Mouse (Mus musculus): ENCODE data around the gene Mff. TPM values are rescaled to one million over a fixed set of nuclear protein-coding genes. Genes with fewer than 3 reads are reported as not detected.

Mff gene
- total RNA-seq, 2 experiments from 2014 or later = 128 to 136 TPM

DNA sequence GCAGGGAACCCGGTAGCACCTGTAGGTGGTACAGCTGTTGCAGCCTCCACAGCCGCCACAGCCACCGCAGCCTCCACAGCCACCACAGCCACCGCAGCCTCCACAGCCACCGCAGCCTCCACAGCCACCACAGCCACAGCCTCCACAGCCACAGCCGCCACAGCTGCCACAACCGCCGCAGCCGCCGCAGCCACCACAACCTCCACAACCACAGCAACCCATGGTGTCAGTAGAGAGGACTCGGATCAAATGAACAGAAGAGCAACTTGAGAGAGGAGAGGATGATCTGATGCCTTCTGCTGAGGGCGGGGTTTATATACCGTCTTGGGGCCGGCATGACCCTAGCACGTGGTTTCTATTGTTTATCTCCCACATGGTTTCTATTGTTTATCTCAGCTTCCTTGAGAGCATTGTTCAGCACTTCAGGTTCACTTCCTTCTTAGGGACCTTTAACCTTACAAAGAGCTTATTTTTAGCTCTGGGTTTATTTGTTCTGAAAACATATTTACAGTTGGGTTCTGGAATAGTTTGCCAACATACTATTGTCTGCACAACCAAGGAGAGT lies 46.4 kb downstream of the Mff start, which contains the start of gene Gm47791:
Gene Gm47791 (minus strand): TSS at position 222 of the 565 bp plus-strand sequence.
- DNase-seq = no peak

DNA sequence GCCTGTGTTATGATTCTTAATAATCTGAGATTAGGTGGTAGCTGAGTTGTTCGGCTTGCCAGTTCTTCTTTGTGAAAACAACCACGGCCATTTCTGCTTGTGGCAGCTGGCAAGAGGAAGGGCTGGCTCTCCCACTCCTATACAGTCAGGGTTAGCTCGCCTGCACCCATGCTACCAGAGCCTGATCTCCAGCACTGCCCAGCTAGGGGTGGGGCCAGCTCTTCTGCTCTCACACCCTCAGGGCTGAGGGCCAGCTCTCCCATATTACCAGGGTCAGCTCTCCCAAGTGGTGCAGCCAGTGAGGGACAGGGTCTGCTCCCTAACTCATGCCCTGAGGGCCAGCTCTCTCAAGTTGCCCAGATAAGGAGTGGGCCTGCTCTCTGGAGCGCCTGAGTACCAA lies 47.7 kb downstream of the Mff start:
- DNase-seq = no peak

DNA sequence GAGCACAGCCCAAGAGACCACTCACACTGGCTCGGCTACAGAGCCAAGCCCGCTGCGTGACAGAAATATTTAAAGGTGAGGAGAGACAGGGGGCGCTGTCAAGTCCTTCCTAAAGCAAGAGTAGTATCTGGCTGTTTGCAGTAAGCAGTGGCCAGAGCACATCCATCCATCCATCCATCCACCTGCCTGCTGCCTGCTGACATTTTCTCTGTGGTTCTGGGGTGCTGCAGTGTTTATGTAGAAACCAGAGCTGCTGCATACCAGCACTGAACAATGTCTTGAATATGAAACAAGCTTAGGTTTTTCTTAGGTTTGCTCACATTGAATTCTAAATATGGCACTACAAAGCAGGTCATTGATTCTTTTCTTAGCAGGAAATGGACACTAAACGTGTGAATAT lies 48.5 kb downstream of the Mff start:
- DNase-seq = no peak

DNA sequence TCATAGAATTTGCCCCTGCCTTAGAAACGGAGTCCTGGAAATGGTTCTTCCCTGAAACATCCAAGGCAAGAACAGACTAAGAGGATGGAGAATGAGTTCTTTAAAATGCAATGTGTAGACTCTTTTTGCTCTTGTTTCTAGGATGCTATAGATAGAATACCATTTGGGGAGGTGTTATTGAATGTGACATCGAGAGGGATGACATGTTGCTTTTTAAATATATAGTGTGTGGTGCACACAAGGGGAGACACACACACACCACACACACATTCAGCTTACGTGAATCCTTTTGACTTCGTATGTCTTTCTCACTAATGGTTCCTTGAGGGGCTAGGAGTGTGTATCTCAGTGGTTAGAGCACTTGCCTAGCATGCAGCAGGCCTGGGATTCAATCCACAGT lies 50.6 kb downstream of the Mff start:
- DNase-seq = no peak

DNA sequence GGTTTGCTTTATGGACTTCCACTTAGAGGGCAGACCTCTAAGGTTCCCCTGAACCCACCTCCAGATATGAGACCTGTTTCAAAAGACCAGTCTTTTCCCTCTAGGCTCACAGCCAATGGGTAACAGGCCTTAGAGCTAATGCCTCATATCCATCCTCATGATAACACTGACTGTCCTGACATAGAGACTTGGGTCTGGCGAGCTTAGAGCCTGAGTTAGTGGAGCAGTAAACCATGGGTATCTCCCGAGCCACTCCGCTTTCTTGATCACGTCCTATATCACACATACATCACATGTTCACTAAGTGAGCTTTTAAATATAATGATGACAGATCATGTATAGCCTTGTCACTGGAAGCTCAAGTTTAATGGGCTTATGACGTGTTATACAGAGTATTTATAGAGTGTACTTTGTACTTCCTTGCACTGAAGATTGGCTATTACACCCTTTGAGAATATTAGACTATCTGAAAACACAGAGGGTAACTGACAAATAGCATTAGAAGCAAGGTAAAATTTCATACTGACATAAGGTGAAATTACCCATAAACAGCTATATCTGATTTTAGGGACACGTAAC lies 54.8 kb downstream of the Mff start:
- no peak for DNase-seq

DNA sequence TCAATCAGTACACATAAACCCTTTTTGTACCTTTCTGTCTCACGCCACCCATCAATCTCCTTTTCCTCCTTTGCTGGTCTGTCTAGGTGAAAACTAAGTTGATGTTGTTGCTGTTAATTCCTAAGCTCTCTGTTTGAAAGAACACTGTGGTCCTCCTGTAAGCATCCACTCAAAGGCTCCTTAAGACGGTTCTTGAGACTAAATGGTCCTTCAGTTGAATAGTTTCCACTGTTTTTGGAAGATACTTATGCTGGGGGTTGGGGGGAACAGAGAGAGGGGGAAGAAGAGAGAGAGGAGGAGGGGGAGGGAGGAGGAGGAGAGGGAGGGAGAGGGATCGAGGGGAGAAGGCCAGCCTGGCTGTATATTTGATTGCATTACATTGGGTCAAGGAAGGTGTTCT lies 58.9 kb downstream of the Mff start:
- DNase-seq = no peak

DNA sequence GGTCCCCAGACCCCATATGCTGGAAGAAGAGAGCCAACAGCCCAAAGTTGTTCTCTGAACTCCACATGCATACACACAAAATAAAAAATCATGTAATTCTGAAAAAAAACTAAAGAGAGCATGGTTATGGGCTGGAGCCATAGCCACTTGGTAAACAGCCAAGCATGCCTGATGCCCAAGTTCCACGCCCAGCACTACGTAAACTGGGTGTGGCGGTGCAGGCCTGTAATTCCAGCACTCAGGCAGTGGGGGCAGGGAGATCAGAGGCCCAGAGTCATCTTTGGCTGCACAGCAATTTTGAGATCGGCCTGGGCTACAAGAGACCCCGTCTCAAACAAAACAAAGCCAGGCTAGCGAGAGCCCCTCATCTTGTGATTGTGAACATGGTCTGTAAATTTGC lies 60.9 kb downstream of the Mff start:
- DNase-seq = no peak

DNA sequence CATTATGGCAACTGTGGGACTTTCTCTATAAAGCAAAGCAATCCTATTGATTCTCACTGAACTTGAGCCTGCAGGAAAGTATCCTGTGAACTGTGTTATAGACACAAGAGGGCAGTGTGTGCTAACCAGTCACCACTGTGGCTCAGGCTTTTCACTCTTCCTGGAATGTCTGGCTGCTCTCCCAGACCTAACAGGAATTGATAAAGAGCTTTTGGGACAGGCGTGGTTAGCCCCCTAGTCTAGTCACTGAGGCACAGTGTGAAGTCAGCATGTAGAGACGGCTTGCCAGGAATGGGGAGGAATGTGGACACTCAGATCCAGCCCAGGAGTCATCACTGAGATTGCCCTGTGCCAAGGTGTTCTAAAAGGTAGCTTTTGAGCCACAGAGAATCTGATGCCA lies 62.7 kb downstream of the Mff start:
- peak; percentile 25 for DNase-seq

DNA sequence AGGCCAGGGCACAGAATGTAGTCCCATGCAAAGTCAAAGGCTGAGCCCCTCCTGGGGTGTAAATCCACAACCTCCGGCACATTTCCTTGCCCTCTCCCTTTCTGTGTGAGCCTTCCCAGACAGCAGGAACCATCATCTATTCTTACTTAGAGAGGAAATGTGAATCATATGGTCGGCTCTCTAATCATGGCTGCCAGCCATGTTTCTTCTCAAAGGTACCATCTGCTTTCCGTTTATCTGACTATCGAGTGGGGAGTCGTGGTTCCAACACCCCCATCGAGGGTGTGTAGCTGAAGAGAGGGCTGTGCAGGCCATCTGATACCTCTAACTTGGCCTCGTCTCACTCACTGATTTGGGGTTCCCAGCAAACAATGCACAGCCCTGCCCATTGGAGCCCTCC lies 63.4 kb downstream of the Mff start:
- DNase-seq = no peak

DNA sequence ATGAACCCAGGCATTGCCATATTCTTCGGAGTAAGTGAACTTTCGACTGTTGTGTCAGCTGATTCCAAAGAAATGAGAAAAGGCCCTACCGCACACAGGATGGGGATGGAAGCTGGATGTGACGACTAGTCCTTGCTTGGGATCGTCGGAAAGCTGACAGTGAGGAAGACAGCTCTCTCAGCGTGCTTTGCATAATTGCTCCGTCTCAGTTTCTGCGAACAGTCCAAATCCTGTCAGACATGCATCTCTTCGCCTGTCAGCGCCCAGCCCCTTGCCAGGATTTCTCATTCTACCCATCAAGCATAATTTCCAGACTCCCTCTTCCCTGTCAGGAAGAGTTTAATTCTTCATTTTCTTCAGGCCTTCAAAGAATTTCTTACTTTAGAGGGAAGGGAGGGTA lies 66.4 kb downstream of the Mff start:
- no peak for DNase-seq

DNA sequence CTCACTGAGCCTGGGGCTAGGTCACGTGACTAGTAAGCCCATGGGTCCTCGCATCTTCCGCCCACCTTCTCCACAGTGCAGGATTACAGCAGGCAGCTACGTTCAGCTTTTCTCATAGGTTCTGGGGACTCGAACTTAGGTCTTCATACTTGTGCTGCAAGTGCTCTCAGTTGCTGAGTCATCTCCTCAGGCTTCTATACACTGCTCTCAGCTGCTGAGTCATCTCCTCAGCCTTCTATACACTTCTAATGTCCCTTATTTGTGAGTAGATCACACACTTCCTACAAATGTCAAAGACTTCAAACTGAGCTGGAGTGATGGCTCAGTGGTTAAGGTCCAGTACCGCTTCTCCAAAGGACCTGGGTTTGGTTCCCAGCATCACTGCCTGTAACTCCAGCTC lies 67.5 kb downstream of the Mff start:
- no peak for DNase-seq

DNA sequence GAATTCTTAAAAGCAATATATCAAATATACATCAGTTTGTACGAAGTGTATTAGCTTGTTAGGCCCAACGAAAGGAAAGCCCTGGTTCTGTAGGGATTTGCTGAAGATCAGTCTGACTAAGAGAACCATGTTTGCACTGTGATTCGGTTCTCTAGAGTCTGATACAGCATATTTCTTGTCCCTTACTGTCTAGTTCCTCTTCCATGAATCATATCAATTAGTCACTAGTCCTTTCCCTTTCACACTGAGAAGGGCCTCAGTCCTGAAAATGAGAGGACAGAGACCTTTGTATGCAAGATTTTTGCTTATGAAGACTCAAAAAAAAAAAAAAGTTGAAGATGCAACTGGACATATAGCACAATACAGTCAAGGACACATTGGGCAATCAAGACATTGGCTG lies 68.4 kb downstream of the Mff start:
- no peak for DNase-seq

DNA sequence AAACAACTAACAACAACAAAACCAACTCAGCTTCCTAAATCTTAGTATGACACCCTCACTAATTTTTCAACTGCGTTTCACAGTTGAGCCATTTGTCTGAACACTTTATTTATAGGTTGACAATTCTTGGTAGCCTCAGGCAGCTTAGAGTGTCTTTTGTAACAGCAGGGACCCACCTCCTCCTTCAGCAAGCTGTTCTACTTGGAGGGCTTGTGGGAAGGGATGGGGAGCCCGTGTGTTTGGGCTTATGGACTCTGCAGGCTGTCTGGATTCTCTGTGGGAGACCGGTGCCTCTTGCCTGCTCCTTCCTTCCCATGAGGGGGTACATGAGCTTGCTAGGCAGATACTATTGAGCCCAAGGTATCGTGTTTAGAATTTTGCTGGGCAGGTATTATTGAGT lies 69.3 kb downstream of the Mff start:
- no peak for DNase-seq

DNA sequence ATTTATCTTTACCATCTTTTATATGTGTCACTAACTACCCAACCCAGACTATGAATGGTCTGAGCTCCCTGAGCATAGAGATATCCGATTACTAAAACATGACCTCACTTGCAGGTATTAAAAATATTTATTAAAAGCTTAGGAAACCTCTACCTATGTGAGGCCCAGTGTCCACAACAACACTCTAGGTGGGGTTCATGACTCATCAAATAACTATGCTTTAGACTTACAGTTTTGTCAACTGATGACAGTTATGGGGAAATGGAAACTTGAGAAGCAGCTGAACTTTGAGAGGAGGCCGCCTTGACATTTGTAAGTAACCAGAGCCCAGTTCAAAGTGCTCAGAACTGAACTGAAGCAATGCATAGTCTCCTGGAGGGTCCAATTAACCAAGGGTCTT lies 70.5 kb downstream of the Mff start:
- DNase-seq = no peak

DNA sequence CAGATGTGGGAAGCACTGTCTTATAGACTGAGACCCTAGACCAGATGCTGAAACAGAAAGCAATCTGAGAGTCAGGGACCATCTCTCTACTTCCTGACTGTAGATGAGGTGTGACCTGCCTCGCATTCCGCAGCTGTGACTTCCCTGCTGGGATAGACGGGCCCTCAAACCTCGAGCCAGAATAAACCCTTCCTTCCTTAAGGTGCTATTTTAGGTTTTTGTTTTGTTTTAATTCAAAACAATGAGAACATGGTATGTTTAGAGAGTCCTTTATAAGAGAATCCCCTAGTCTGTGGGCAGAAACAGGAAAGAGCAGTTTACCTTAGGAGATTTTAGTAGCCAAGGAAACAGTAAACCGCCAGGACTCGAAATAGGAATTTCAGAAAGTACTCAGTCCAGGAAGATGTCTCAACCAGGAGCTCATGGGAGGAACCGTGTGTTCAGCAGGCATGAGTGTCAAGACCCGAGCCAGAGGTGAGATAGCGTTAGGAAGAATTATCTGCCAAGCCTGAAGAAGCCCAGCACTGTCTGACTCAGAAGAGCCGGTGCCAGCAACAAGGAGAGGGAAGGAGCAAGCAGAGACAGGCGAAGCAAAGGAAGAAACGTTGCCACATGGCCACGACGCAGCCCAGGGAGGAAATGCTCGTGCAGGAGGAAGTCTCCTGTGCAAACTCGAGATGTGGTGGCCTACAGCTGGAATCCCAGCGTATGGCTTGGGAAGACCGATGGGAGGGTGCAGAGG lies 71.2 kb downstream of the Mff start:
- no peak for DNase-seq

DNA sequence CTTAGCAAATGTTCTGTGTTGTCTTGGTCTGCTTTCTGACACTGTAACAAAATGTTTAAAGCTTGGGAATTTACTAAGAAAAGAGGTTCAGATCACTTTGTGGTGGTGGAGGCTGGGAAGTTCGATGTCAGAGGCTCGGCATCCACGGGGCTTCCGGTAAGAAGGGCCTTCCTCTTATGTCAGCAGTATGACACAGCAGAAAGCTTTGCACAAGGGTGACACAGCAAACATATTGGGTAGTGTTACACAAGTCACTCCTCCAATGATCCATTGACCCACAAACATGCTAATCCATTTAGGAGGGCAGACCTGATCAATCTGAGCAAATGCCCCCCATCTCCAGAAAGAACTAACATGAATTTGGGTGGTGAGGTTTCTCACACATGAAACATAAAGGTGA lies 72.4 kb downstream of the Mff start:
- no peak for DNase-seq

DNA sequence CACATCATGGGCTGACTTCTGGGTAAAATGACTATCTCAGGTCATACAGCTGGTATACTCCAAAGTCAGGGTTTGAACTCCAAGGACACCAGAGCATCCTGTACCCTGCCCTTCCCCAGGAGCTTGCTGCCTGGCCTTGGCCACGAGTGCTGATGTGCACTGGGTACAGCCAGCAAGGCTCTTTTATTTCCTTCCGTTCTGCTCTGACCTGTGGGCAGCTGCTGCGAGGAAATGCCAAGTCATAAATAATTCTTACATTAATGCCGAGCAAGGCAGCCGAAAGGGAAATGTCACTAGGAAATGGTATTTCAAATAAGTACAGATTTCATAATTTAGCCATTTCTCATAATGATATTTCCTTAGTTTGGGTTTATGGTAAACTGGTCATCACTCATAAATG lies 73.6 kb downstream of the Mff start:
- no peak for DNase-seq

DNA sequence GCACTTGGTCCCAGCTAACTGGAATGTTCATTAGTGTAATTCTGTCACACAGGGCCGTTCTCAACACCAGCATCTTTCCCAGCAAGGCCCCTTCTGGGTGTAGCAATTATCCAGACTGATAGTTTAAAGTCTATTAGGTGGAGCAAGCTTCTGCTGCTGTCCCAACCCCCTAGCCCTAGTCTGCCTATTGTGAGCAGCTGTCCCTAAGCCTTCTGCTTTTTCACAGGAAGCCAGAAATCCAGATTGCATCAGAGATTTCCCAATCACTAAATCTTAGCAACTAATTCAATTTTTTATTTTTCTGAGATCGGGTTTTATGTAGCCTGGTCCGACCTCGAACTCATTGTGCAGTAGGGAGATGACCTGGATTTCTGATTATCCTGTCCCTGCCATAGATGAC lies 74.2 kb downstream of the Mff start:
- no peak for DNase-seq

DNA sequence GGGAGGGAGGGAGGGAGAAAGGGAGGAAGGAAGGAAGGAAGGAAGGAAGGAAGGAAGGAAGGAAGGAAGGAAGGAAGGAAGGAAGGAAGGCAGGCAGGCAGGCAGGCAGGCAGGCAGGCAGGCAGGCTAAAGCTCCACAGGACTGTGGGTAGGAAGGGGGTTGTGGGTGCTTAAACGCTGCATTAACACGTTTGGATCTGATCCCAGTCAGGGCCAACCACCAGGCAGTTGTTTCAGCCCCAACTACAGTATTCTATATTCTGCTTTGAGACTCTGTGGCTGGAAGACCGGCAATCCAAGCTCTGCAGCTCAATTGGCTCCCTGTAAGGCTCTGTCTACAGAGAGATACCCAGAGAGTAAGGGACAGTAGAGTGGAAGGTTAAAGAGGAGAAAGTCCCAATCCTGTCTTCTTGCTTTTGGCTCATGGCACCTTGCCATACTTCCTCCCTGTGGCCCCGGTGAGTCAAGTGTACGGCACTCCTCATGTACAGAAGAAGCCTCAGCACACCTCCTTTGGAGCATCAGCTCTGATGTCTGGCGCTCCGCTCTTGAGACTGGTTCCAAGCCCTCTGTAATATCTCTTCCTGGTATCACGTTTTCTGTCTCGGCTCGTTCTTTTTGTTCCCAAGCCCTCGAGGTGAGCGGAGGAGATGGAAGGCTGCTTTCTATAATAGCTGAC lies 76.6 kb downstream of the Mff start:
- DNase-seq = no peak

Data from gastrocnemius, postnatal 10 days (tissue).